Mouse (Mus musculus) midbrain, embryonic 12.5 days (tissue): ENCODE measurements around the gene Tnpo3. TPM values are rescaled to one million over a fixed set of nuclear protein-coding genes. Genes with fewer than 3 reads are reported as not detected.

Experiments
- ATAC-seq: fragments of 200-750 bp; cut with Nextera tagmentation; 2 replicates; pipeline ENCODE4 v1.8.0; 2017; ENCODE audit warnings: low read depth, moderate TSS enrichment, moderate library complexity; ENCODE audit not compliant: low FRiP score
- H3K27ac ChIP-seq: fragments of 300-500 bp; sonication (generic); replicated peaks from 2 replicates; pipeline ENCODE4 v1.5.1; 2016; ENCODE audit warnings: mild to moderate bottlenecking
- H3K27me3 ChIP-seq: fragments of 300-500 bp; sonication (generic); 2 replicates; pipeline ENCODE4 v1.6.1; 2016; ENCODE audit warnings: mild to moderate bottlenecking
- H3K36me3 ChIP-seq: fragments of 300-500 bp; sonication (generic); 2 replicates; pipeline ENCODE4 v1.6.1; 2016
- H3K4me1 ChIP-seq: fragments of 300-500 bp; sonication (generic); 2 replicates; pipeline ENCODE4 v1.6.1; 2016
- H3K4me2 ChIP-seq: fragments of 300-500 bp; sonication (generic); replicated peaks from 2 replicates; pipeline ENCODE4 v1.6.1; 2016; ENCODE audit warnings: mild to moderate bottlenecking, moderate library complexity
- H3K4me3 ChIP-seq: fragments of 300-500 bp; sonication (generic); 2 replicates; pipeline ENCODE4 v1.5.1; 2016; ENCODE audit warnings: mild to moderate bottlenecking
- H3K9ac ChIP-seq: fragments of 300-500 bp; sonication (generic); replicated peaks from 2 replicates; pipeline ENCODE4 v1.6.1; 2016; ENCODE audit warnings: mild to moderate bottlenecking, moderate library complexity
- H3K9me3 ChIP-seq: fragments of 300-500 bp; sonication (generic); 2 replicates; pipeline ENCODE4 v1.6.1; 2016; ENCODE audit warnings: mild to moderate bottlenecking
- WGBS: fragments of 180-500 bp; shearing (Covaris S2); methylation state at CpG from one replicate; pipeline ENCODE4 v1.1.7; 2016; 5-methylcytosine and 5-hydroxymethylcytosine counted together
- polyA plus RNA-seq: library from polyadenylated mRNA; unstranded; fragments of >200 nt; fragmentation: Nextera tagmentation; extraction: Ambion mirVana; gene quantifications from 2 replicates; pipeline ENCODE4 v1.2.1, GENCODE M21; 2016

Tnpo3 gene
- polyA plus RNA-seq, 1 experiment from 2014 or later = 116 TPM

- 30% methylated on average over 2 of the region's 2 CpGs for WGBS
- H3K27me3 ChIP-seq = peaks cover 42% of the 10 kb centered on the region
- H3K9me3 ChIP-seq = no peaks in the 10 kb centered on the region
- H3K36me3 ChIP-seq = no peaks in the 10 kb centered on the region
- no peak overlapping the region for H3K4me3 ChIP-seq
- no peak for ATAC-seq
- H3K4me2 ChIP-seq = no peak overlapping the region
- peaks cover 4% of the 10 kb centered on the region for H3K4me1 ChIP-seq
- no peak overlapping the region for H3K27ac ChIP-seq
- H3K9ac ChIP-seq = no peak overlapping the region
These were observed 111.9 kb downstream of the Tnpo3 start for GRCm38 (mm10) chr6:29497791-29498190.

GRCm38 (mm10) chr6:29496270-29496669 lies 113.4 kb downstream of the Tnpo3 start:
- Histone ChIP-seq H3K4me1 (peaks cover 4% of the 10 kb centered on the region), H3K4me2 (peak overlapping the region; percentile 28), H3K27ac (no peak overlapping the region), H3K27me3 (peaks cover 49% of the 10 kb centered on the region), H3K9me3 (no peaks in the 10 kb centered on the region), H3K4me3 (0 out of 2 replicates have a peak overlapping the region, but pooled peaks have one; percentile 10), H3K36me3 (no peaks in the 10 kb centered on the region), H3K9ac (no peak overlapping the region)
- ATAC-seq = no peak
- 14% methylated on average over 25 of the region's 25 CpGs for WGBS

- no peak for ATAC-seq
- Histone ChIP-seq H3K4me2 (no peak overlapping the region), H3K9me3 (no peaks in the 10 kb centered on the region), H3K27me3 (peaks cover 53% of the 10 kb centered on the region), H3K4me3 (no peak overlapping the region), H3K9ac (no peak overlapping the region), H3K4me1 (peaks cover 4% of the 10 kb centered on the region), H3K27ac (no peak overlapping the region), H3K36me3 (no peaks in the 10 kb centered on the region)
- 83% methylated on average over 4 of the region's 4 CpGs for WGBS
These were observed 115.6 kb downstream of the Tnpo3 start for GRCm38 (mm10) chr6:29494101-29494500.

Other genes starting within 250 kb of the Tnpo3 start
- 0.13 and 0.35 TPM in 2 replicates for gene Opn1sw, start 221.4 kb downstream of the Tnpo3 start, polyA plus RNA-seq
- gene Ccdc136, start 213.6 kb downstream of the Tnpo3 start, polyA plus RNA-seq = 27.2 and 32.9 TPM in 2 replicates
- 5.4 and 6.3 TPM in 2 replicates for gene Flnc, start 176.6 kb downstream of the Tnpo3 start, polyA plus RNA-seq
- gene Atp6v1f, start 142.2 kb downstream of the Tnpo3 start, polyA plus RNA-seq = 210 and 211 TPM in 2 replicates
- not detected in 2 replicates for gene Atp6v1fnb, start 138.4 kb downstream of the Tnpo3 start, polyA plus RNA-seq
- gene Kcp, start 101.9 kb downstream of the Tnpo3 start, polyA plus RNA-seq = 13.7 and 17.2 TPM in 2 replicates
- gene Irf5, start 83.3 kb downstream of the Tnpo3 start, polyA plus RNA-seq = 1.5 and 2.7 TPM in 2 replicates
- 7.7 and 9.5 TPM in 2 replicates for gene Tspan33, start 84.3 kb upstream of the Tnpo3 start, polyA plus RNA-seq
- gene Smo, start 125.6 kb upstream of the Tnpo3 start, polyA plus RNA-seq = 46.3 and 48.8 TPM in 2 replicates
- gene Ahcyl2, start 158.1 kb upstream of the Tnpo3 start, polyA plus RNA-seq = 17.2 and 18.0 TPM in 2 replicates